Mouse (Mus musculus) liver, embryonic 13.5 days (tissue): ENCODE results near the gene Tmcc3. TPM values are rescaled to one million over a fixed set of nuclear protein-coding genes. Genes with fewer than 3 reads are reported as not detected.
A peak's percentile ranks its signal among the peaks of the same experiment; 100 is the strongest.

Source experiments
- ATAC-seq: fragments of 200-750 bp; cut with Nextera tagmentation; 2 replicates; pipeline ENCODE4 v1.8.0; 2017; ENCODE audit warnings: low read depth, mild to moderate bottlenecking, moderate number of reproducible peaks, moderate library complexity
- DNase-seq: peaks from one replicate; pipeline ENCODE4 v3.0.0; 2022
- H3K27ac ChIP-seq: fragments of 300-500 bp; sonication (generic); 2 replicates; pipeline ENCODE4 v1.5.1; 2015; ENCODE audit warnings: moderate library complexity, mild to moderate bottlenecking, inconsistent platforms
- H3K27me3 ChIP-seq: fragments of 300-500 bp; sonication (generic); 2 replicates; pipeline ENCODE4 v1.6.1; 2015; ENCODE audit warnings: mild to moderate bottlenecking, inconsistent platforms
- H3K36me3 ChIP-seq: fragments of 300-500 bp; sonication (generic); 2 replicates; pipeline ENCODE4 v1.6.1; 2015; ENCODE audit warnings: mild to moderate bottlenecking, inconsistent platforms
- H3K4me1 ChIP-seq: fragments of 300-500 bp; sonication (generic); replicated peaks from 2 replicates; pipeline ENCODE4 v1.6.1; 2015; ENCODE audit warnings: inconsistent platforms
- H3K4me2 ChIP-seq: fragments of 300-500 bp; sonication (generic); 2 replicates; pipeline ENCODE4 v1.6.1; 2015; ENCODE audit warnings: inconsistent platforms, mild to moderate bottlenecking, moderate library complexity
- H3K4me3 ChIP-seq: fragments of 300-500 bp; sonication (generic); replicated peaks from 2 replicates; pipeline ENCODE4 v1.5.1; 2015; ENCODE audit warnings: mild to moderate bottlenecking, inconsistent platforms
- H3K9ac ChIP-seq: fragments of 300-500 bp; sonication (generic); 2 replicates; pipeline ENCODE4 v1.6.1; 2015; ENCODE audit warnings: mild to moderate bottlenecking, inconsistent platforms
- H3K9me3 ChIP-seq: fragments of 300-500 bp; sonication (generic); replicated peaks from 2 replicates; pipeline ENCODE4 v1.6.1; 2016; ENCODE audit warnings: inconsistent platforms
- WGBS: fragments of 180-500 bp; shearing (Covaris S2); methylation state at CpG from one replicate; pipeline ENCODE4 v1.1.7; 2015; ENCODE audit not compliant: insufficient replicate concordance; 5-methylcytosine and 5-hydroxymethylcytosine counted together
- polyA plus RNA-seq: library from polyadenylated mRNA; unstranded; fragments of >200 nt; fragmentation: Nextera tagmentation; extraction: Ambion mirVana; gene quantifications from 2 replicates; pipeline ENCODE4 v1.2.1, GENCODE M21; 2015

The Tmcc3 gene
- polyA plus RNA-seq, 1 experiment from 2014 or later: 2.6 TPM

GRCm38 (mm10) chr10:94335047-94335446, 23.3 kb downstream of the Tmcc3 start:
- ATAC-seq (no peak), DNase-seq (no peak)
- no peaks in the 10 kb centered on the region for H3K36me3 ChIP-seq
- no peak overlapping the region for H3K4me3 ChIP-seq
- H3K4me1 ChIP-seq: no peaks in the 10 kb centered on the region
- H3K4me2 ChIP-seq: no peak overlapping the region
- H3K9ac ChIP-seq: no peak overlapping the region
- H3K9me3 ChIP-seq: no peaks in the 10 kb centered on the region
- H3K27ac ChIP-seq: no peak overlapping the region
- H3K27me3 ChIP-seq: no peaks in the 10 kb centered on the region
- WGBS: 75% methylated on average over 10 of the region's 10 CpGs

GRCm38 (mm10) chr10:94336071-94336470, 24.3 kb downstream of the Tmcc3 start:
- Histone ChIP-seq H3K9me3 (no peaks in the 10 kb centered on the region), H3K36me3 (no peaks in the 10 kb centered on the region), H3K27me3 (no peaks in the 10 kb centered on the region), H3K4me2 (no peak overlapping the region), H3K4me1 (no peaks in the 10 kb centered on the region), H3K4me3 (no peak overlapping the region), H3K9ac (no peak overlapping the region), H3K27ac (no peak overlapping the region)
- DNase-seq (no peak), ATAC-seq (no peak)
- 78% methylated on average over 6 of the region's 6 CpGs for WGBS

GRCm38 (mm10) chr10:94341501-94341900, 29.8 kb downstream of the Tmcc3 start:
- Histone ChIP-seq H3K9ac (no peak overlapping the region), H3K9me3 (no peaks in the 10 kb centered on the region), H3K27me3 (no peaks in the 10 kb centered on the region), H3K4me2 (no peak overlapping the region), H3K36me3 (no peaks in the 10 kb centered on the region), H3K4me3 (no peak overlapping the region), H3K27ac (no peak overlapping the region), H3K4me1 (peaks cover 9% of the 10 kb centered on the region; the same call in 1 of the 2 replicates)
- 65% methylated on average over 17 of the region's 17 CpGs for WGBS
- ATAC-seq (no peak), DNase-seq (no peak)

- Histone ChIP-seq H3K27me3 (no peaks in the 10 kb centered on the region), H3K9me3 (no peaks in the 10 kb centered on the region), H3K27ac (no peak overlapping the region), H3K4me2 (no peak overlapping the region), H3K4me1 (peaks cover 9% of the 10 kb centered on the region; the same call in 1 of the 2 replicates), H3K4me3 (no peak overlapping the region), H3K9ac (no peak overlapping the region), H3K36me3 (no peaks in the 10 kb centered on the region)
- 60% methylated on average over 7 of the region's 7 CpGs for WGBS
- DNase-seq: no peak
- no peak for ATAC-seq
Measured at GRCm38 (mm10) chr10:94342256-94342655, 30.5 kb downstream of the Tmcc3 start.

GRCm38 (mm10) chr10:94343581-94343980, 31.8 kb downstream of the Tmcc3 start:
- WGBS: 74% methylated on average over 7 of the region's 7 CpGs
- Histone ChIP-seq H3K9ac (no peak overlapping the region), H3K9me3 (no peaks in the 10 kb centered on the region), H3K4me2 (no peak overlapping the region), H3K36me3 (no peaks in the 10 kb centered on the region), H3K4me1 (peaks cover 9% of the 10 kb centered on the region; the same call in 1 of the 2 replicates), H3K4me3 (no peak overlapping the region), H3K27ac (no peak overlapping the region), H3K27me3 (no peaks in the 10 kb centered on the region)
- ATAC-seq (no peak), DNase-seq (no peak)

- peak; percentile 48; the same call in 1 of the 2 replicates for ATAC-seq
- H3K9ac ChIP-seq: no peak overlapping the region
- 35% methylated on average over 22 of the region's 22 CpGs for WGBS
- H3K4me1 ChIP-seq: peaks cover 9% of the 10 kb centered on the region; the same call in 1 of the 2 replicates
- H3K4me3 ChIP-seq: no peak overlapping the region
- DNase-seq: no peak
- peak overlapping the region; percentile 34 for H3K4me2 ChIP-seq
- H3K27me3 ChIP-seq: no peaks in the 10 kb centered on the region
- H3K9me3 ChIP-seq: no peaks in the 10 kb centered on the region
- H3K36me3 ChIP-seq: no peaks in the 10 kb centered on the region
- H3K27ac ChIP-seq: no peak overlapping the region
Measured at GRCm38 (mm10) chr10:94344631-94345417, 33.1 kb downstream of the Tmcc3 start.

- Histone ChIP-seq H3K9ac (no peak overlapping the region), H3K4me3 (no peak overlapping the region), H3K27ac (no peak overlapping the region), H3K4me1 (peaks cover 9% of the 10 kb centered on the region; the same call in 1 of the 2 replicates), H3K27me3 (no peaks in the 10 kb centered on the region), H3K36me3 (no peaks in the 10 kb centered on the region), H3K4me2 (no peak overlapping the region), H3K9me3 (no peaks in the 10 kb centered on the region)
- WGBS: 48% methylated on average over 7 of the region's 7 CpGs
- DNase-seq (no peak), ATAC-seq (no peak)
Measured at GRCm38 (mm10) chr10:94345509-94346252, 33.9 kb downstream of the Tmcc3 start.

- ATAC-seq: no peak
- no peak overlapping the region for H3K4me2 ChIP-seq
- H3K9me3 ChIP-seq: no peaks in the 10 kb centered on the region
- no peaks in the 10 kb centered on the region for H3K36me3 ChIP-seq
- no peaks in the 10 kb centered on the region for H3K27me3 ChIP-seq
- H3K9ac ChIP-seq: no peak overlapping the region
- WGBS: 70% methylated on average over 7 of the region's 7 CpGs
- peaks cover 9% of the 10 kb centered on the region; the same call in 1 of the 2 replicates for H3K4me1 ChIP-seq
- H3K27ac ChIP-seq: no peak overlapping the region
- H3K4me3 ChIP-seq: no peak overlapping the region
- no peak for DNase-seq
Measured at GRCm38 (mm10) chr10:94346596-94346995, 34.8 kb downstream of the Tmcc3 start.

- Histone ChIP-seq H3K4me2 (no peak overlapping the region), H3K9me3 (no peaks in the 10 kb centered on the region), H3K4me1 (peaks cover 9% of the 10 kb centered on the region; the same call in 1 of the 2 replicates), H3K27ac (no peak overlapping the region), H3K27me3 (no peaks in the 10 kb centered on the region), H3K4me3 (no peak overlapping the region), H3K9ac (no peak overlapping the region), H3K36me3 (no peaks in the 10 kb centered on the region)
- no peak for ATAC-seq
- WGBS: 76% methylated on average over 10 of the region's 10 CpGs
- DNase-seq: no peak
Measured at GRCm38 (mm10) chr10:94347296-94347695, 35.5 kb downstream of the Tmcc3 start.

- Histone ChIP-seq H3K9ac (no peak overlapping the region), H3K4me3 (no peak overlapping the region), H3K36me3 (no peaks in the 10 kb centered on the region), H3K9me3 (no peaks in the 10 kb centered on the region), H3K4me1 (peaks cover 9% of the 10 kb centered on the region; the same call in 1 of the 2 replicates), H3K27me3 (no peaks in the 10 kb centered on the region), H3K4me2 (no peak overlapping the region), H3K27ac (no peak overlapping the region)
- no peak for ATAC-seq
- DNase-seq: no peak
- WGBS: 86% methylated on average over 10 of the region's 10 CpGs
Measured at GRCm38 (mm10) chr10:94347959-94348358, 36.2 kb downstream of the Tmcc3 start.

- no peak for DNase-seq
- 70% methylated on average over 5 of the region's 5 CpGs for WGBS
Measured at GRCm38 (mm10) chr10:94350207-94350606, 38.5 kb downstream of the Tmcc3 start.

More at GRCm38 (mm10) chr10:94350207-94350606, 38.5 kb downstream of the Tmcc3 start:
- no peaks in the 10 kb centered on the region for H3K9me3 ChIP-seq
- no peaks in the 10 kb centered on the region for H3K36me3 ChIP-seq
- H3K4me1 ChIP-seq: no peaks in the 10 kb centered on the region
- no peak for ATAC-seq
- H3K27ac ChIP-seq: no peak overlapping the region
- no peak overlapping the region for H3K4me3 ChIP-seq
- no peaks in the 10 kb centered on the region for H3K27me3 ChIP-seq
- no peak overlapping the region for H3K9ac ChIP-seq
- H3K4me2 ChIP-seq: no peak overlapping the region
